Mouse (Mus musculus) erythroblast, embryonic 14.5 days (primary cell): Measurements from ENCODE around the gene Ugt2a1. TPM values are rescaled to one million over a fixed set of nuclear protein-coding genes. Genes with fewer than 3 reads are reported as not detected.
"Not testable (repeated sequence)": the region's sequence is repeated elsewhere in the genome, so short reads cannot be mapped to it uniquely, and the experiment has no call there.

ENCODE experiments used
- H3K27me3 ChIP-seq: 2 replicates; pipeline ENCODE4 v1.6.1; 2012; ENCODE audit warnings: inconsistent platforms; ENCODE audit not compliant: control insufficient read depth
- H3K36me3 ChIP-seq: 2 replicates; pipeline ENCODE4 v1.6.1; 2012; ENCODE audit warnings: mild to moderate bottlenecking, inconsistent platforms; ENCODE audit not compliant: control insufficient read depth
- H3K4me1 ChIP-seq: 2 replicates; pipeline ENCODE4 v1.6.1; 2012; ENCODE audit warnings: inconsistent platforms; ENCODE audit not compliant: control insufficient read depth
- H3K4me3 ChIP-seq: replicated peaks from 2 replicates; pipeline ENCODE3; 2012; ENCODE audit warnings: moderate library complexity, mild to moderate bottlenecking, inconsistent platforms
- H3K9me3 ChIP-seq: 2 replicates; pipeline ENCODE4 v1.6.1; 2012; ENCODE audit warnings: low read length, inconsistent platforms, mixed read lengths; ENCODE audit not compliant: control insufficient read depth
- GATA1 ChIP-seq: IDR thresholded peaks from 2 replicates; pipeline ENCODE4 v1.6.1; 2012; ENCODE audit warnings: low read length, inconsistent platforms, mixed read lengths
- TAL1 ChIP-seq: IDR thresholded peaks from 3 replicates; pipeline ENCODE4 v1.6.1; 2012; ENCODE audit warnings: low read length, inconsistent platforms, mixed read lengths
- polyA plus RNA-seq: library from polyadenylated mRNA; stranded (reverse); fragments of >175 nt; gene quantifications from 2 replicates; pipeline ENCODE4 v1.2.3, GENCODE M21; 2012

The Ugt2a1 gene
- polyA plus RNA-seq: not detected in 2 replicates

DNA sequence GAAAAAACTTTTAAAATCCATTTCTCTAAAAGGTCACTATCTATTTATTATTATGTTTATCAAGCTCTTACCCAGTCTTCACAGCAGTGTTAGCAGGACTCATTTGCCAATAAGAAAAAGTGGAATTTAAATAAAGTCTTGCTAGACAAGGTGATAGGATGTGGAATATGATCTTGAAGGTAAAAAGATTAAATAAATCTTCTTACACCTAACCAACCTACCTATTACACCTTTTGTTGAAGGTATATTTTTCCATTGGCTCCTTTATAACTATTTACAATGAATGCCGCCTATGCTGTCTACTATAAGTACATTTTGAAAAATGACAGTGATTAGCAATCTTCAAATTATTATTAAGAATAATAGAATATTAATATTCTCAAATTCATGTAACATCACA is at the start of gene Ugt2a1:
Ugt2a1 (minus strand) TSS at position 101 of the 400 bp plus-strand sequence.
- Histone ChIP-seq H3K36me3 (no peaks in the 10 kb centered on the region), H3K4me1 (no peaks in the 10 kb centered on the region), H3K4me3 (no peak within 1 kb of the TSS), H3K27me3 (no peaks in the 10 kb centered on the region), H3K9me3 (no peaks in the 10 kb centered on the region)
- no peak for TF ChIP-seq TAL1
- TF ChIP-seq GATA1: no peak

DNA sequence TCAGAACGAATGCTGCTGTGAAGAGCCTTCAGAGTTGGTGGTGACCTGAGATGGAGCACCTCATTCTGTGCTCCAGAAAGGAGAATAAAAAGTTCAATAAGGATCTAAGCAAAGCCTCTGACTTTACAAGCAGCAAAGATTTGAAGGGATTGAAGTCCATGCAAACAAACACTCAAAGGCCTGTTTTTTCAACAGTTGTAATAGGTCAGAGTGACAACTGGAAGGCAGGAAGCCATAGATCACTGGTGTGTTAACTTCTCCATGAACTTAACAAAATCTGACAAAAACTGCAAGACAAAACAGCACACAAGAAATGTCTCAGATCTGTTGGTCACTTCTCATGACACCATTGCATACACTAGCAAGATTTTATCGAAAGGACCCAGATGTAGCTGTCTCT is 47.4 kb upstream of the Ugt2a1 start, which contains the start of gene Sult1b1:
Sult1b1 (minus strand) TSS at position 85 of the 400 bp plus-strand sequence.
- TF ChIP-seq TAL1 (no peak), GATA1 (no peak)
- Histone ChIP-seq H3K4me1 (no peaks in the 10 kb centered on the region), H3K9me3 (no peaks in the 10 kb centered on the region), H3K27me3 (no peaks in the 10 kb centered on the region), H3K4me3 (no peak within 1 kb of the TSS), H3K36me3 (no peaks in the 10 kb centered on the region)

DNA sequence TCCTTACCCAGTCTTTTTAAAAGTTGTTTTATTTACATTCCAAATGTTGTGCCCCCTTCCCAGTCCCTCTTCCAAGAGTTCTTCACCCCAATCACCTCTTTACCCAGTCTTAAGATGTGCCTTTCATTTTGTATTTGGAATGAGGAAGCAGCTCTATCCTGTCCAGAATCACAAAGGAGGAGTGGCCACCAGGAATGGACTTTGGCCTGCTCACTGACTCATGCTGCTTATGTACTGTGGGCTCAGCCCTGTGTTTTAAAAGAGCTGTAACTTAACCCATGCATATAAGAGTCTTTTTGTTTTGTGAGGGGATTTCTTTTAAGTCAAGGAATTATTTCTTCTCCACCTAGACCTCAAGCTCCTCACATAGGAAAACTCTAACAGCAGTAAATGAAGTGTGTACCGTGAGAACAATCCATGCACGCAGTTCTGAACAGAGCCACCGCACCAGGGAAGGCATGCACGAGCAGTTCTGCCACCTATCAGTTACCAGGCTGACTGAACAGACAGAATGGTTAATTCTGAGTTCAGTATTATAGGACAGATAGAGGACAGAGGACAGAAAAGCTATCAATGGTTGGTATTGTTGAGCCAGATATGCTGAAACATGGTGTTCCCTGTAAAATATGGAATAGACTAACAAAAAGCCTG is 45.4 kb upstream of the Ugt2a1 start:
- Histone ChIP-seq H3K27me3 (no peaks in the 10 kb centered on the region), H3K36me3 (no peaks in the 10 kb centered on the region), H3K9me3 (no peaks in the 10 kb centered on the region), H3K4me1 (no peaks in the 10 kb centered on the region), H3K4me3 (no peak overlapping the region)
- TF ChIP-seq GATA1 (no peak), TAL1 (no peak)

- Histone ChIP-seq H3K36me3 (no peaks in the 10 kb centered on the region), H3K4me1 (no peaks in the 10 kb centered on the region), H3K4me3 (no peak overlapping the region), H3K27me3 (no peaks in the 10 kb centered on the region), H3K9me3 (peaks cover 3% of the 10 kb centered on the region; the same call in 1 of the 2 replicates)
- TF ChIP-seq GATA1: no peak
- TF ChIP-seq TAL1: no peak
Measured at GRCm38 (mm10) chr5:87532288-87532687, 41.6 kb upstream of the Ugt2a1 start.

DNA sequence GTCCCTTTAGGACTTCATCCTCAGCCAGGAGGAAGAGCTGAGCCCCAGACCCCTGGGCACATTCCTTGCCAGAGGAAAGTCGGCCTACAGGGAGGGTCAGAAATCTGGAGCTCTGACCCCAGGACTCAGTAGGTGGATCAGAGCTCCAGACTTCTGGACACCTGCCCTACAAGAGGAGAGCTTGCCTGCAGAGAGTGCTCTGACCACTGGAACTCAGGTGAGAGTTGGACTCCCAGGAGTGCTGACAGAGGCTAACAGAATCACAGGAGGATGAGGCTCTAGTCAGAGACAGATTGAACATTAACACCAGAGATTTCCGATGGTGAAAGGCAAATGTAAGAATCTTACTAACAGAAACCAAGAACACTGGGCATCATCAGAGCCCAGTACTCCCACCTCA is 32.9 kb upstream of the Ugt2a1 start:
- H3K27me3 ChIP-seq, H3K36me3 ChIP-seq, H3K9me3 ChIP-seq, H3K4me3 ChIP-seq, H3K4me1 ChIP-seq: not testable (repeated sequence)

DNA sequence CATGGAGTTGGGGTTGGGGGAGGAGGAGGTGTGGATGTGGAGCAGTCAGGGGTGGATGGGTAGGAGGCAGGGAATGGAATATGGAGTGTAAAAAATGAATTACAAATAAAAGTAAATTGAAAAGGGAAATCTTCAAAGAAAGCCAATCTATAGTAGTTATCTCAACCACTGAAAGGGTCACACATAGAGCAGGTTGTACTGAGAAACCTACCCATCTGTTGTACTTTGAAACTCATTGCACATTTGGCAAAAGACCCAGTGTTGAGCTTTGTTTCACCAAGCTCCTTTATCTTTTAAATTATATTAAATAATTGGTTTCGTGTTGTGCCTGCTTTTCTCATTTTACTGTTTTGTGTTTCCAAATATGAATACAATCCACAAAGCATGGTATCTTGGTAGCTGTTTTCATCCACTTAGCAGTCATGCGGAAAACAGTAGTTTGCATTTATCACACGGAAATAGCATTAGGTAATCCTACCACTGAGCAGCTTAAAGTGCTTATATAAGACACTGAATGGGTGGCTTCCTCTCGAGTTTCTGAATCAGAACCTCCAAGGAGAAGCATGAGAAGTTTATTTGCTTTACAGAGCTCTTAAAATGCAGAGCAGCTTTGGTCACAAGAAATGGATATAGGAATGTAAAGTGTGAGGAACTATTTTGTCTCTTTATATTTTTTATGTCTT is 15.2 kb upstream of the Ugt2a1 start:
- Histone ChIP-seq H3K36me3 (no peaks in the 10 kb centered on the region), H3K4me1 (no peaks in the 10 kb centered on the region), H3K9me3 (no peaks in the 10 kb centered on the region), H3K27me3 (no peaks in the 10 kb centered on the region), H3K4me3 (no peak overlapping the region)
- no peak for TF ChIP-seq GATA1
- no peak for TF ChIP-seq TAL1

DNA sequence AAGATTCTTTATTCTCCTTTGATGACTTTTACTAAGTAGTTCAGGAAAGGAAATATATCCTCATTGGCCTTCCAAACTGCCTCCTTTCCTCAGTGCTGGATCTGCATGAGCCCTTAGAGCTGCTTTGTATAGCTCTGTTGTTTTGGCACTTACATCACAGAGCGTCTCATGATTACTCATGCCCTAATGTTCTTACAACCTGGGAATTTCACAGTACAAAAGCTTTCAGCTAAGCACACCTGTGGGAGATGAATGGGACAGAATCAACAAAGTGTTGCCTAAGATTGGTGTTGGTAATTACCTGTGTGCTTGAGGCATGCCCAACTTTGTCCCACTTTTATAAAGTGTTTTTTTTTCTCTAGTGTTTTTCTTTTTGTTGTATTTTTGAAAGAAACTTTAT is 12.0 kb upstream of the Ugt2a1 start:
- Histone ChIP-seq H3K4me3 (no peak overlapping the region), H3K27me3 (no peaks in the 10 kb centered on the region), H3K9me3 (no peaks in the 10 kb centered on the region; the same call in 1 of the 2 replicates), H3K36me3 (no peaks in the 10 kb centered on the region), H3K4me1 (no peaks in the 10 kb centered on the region)
- TF ChIP-seq GATA1 (no peak), TAL1 (no peak)

DNA sequence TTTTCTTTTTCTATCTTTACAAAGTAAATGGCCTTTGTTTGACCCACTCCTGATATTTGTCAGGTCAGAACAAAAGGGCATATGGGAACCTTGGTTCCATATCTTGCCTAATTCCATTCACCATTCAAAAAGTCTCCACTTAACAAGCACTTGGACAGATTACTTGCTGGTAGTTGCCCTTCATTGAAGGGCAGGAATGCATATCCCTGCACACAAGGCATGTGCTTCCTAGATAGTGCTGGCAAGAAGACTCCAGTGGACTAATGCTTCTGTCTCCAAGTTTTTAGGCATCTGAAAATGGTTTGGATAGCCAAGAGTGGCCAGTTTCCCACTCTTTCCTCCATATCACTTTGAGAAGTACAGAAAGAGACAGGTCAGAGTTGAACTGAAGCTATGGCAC is 8.7 kb upstream of the Ugt2a1 start:
- Histone ChIP-seq H3K36me3 (no peaks in the 10 kb centered on the region), H3K9me3 (no peaks in the 10 kb centered on the region; the same call in 1 of the 2 replicates), H3K4me3 (no peak overlapping the region), H3K4me1 (no peaks in the 10 kb centered on the region), H3K27me3 (no peaks in the 10 kb centered on the region)
- TF ChIP-seq TAL1: no peak
- TF ChIP-seq GATA1: no peak

DNA sequence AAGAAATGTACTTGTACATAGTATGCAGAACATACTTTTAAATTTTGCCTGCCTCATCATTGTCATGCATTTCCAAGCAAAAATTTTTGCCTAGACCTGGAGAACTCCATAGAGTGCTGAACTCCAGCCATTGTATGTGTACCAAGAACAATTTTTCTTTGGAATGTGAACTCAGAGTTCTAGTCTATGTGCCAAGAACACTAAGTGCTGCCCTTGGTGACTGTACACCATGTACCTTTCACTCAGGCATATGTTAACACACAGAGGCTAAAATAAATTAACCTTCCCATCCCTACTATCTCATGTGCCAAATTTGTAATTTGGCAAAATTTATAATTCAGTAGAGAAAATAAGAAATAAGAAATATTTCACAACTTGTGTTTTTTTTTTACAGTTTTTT is 8.3 kb upstream of the Ugt2a1 start:
- TF ChIP-seq GATA1 (no peak), TAL1 (no peak)
- Histone ChIP-seq H3K4me3 (no peak overlapping the region), H3K9me3 (no peaks in the 10 kb centered on the region; the same call in 1 of the 2 replicates), H3K36me3 (no peaks in the 10 kb centered on the region), H3K4me1 (no peaks in the 10 kb centered on the region), H3K27me3 (no peaks in the 10 kb centered on the region)

GRCm38 (mm10) chr5:87486706-87487105 is 4.0 kb downstream of the Ugt2a1 start, which contains the start of gene Gm43638:
TSS of gene Gm43638 (minus strand) at chr5:87486806.
- not testable (repeated sequence) for H3K9me3 ChIP-seq, H3K36me3 ChIP-seq, H3K4me3 ChIP-seq, H3K27me3 ChIP-seq, H3K4me1 ChIP-seq
